Mouse (Mus musculus): ENCODE results near the gene 4933405L10Rik.

GRCm38 (mm10) chr8:105700566-105700965 lies 6.9 kb upstream of the 4933405L10Rik start:
- TF ChIP-seq POLR2A (IDR thresholded peaks at IDR 0.05; ENCODE audit: extremely low read depth, insufficient read depth, low read length) (no peak), CTCF (IDR thresholded peaks at IDR 0.05; ENCODE audit: low read depth, low read length) (no peak)
